Mouse (Mus musculus): ENCODE measurements around the gene Adamts4. TPM values are rescaled to one million over a fixed set of nuclear protein-coding genes. Genes with fewer than 3 reads are reported as not detected.

The Adamts4 gene
- 0.12 TPM for polyA plus RNA-seq (2017; shearing (Covaris generic))

GRCm38 (mm10) chr1:171249913-171250600, at the start of gene Adamts4:
Gene Adamts4, plus strand, starts transcription at chr1:171250421.

GRCm38 (mm10) chr1:171213801-171214496, 36.3 kb upstream of the Adamts4 start, which contains the start of gene Nr1i3:
Gene Nr1i3, plus strand, starts transcription at chr1:171213970.

GRCm38 (mm10) chr1:171222238-171223155, 27.7 kb upstream of the Adamts4 start, which contains the start of gene Tomm40l:
Gene Tomm40l, minus strand, starts transcription at chr1:171222514.

GRCm38 (mm10) chr1:171224857-171225256, 25.4 kb upstream of the Adamts4 start, which contains the start of gene Apoa2:
Gene Apoa2, plus strand, starts transcription at chr1:171225054.

GRCm38 (mm10) chr1:171234126-171234525, 16.1 kb upstream of the Adamts4 start, which contains the start of gene Fcer1g:
Gene Fcer1g, minus strand, starts transcription at chr1:171234365.

GRCm38 (mm10) chr1:171250680-171251593, 716 bp downstream of the Adamts4 start, which contains the start of gene Ndufs2:
Gene Ndufs2, minus strand, starts transcription at chr1:171251388.

GRCm38 (mm10) chr1:171269848-171270572, 19.8 kb downstream of the Adamts4 start, which contains the start of gene B4galt3:
Gene B4galt3, plus strand, starts transcription at chr1:171270328.

GRCm38 (mm10) chr1:171280916-171281527, 30.8 kb downstream of the Adamts4 start, which contains the start of gene Ppox:
Gene Ppox, minus strand, starts transcription at chr1:171281186.

GRCm38 (mm10) chr1:171287136-171288081, 37.2 kb downstream of the Adamts4 start, which contains the start of gene Usp21:
Gene Usp21, minus strand, starts transcription at chr1:171287991.

GRCm38 (mm10) chr1:171294298-171295062, 44.3 kb downstream of the Adamts4 start, which contains the start of gene Ufc1:
Gene Ufc1, minus strand, starts transcription at chr1:171295024.

Other genes starting within 250 kb of the Adamts4 start
- not detected for gene Fcgr4, start 231.5 kb upstream of the Adamts4 start, polyA plus RNA-seq (2017; shearing (Covaris generic))
- gene Fcgr3, start 185.5 kb upstream of the Adamts4 start, polyA plus RNA-seq (2017; shearing (Covaris generic)) = 1.3 TPM
- not detected for gene Cfap126, start 136.5 kb upstream of the Adamts4 start, polyA plus RNA-seq (2017; shearing (Covaris generic))
- 119 TPM for gene Sdhc, start 99.8 kb upstream of the Adamts4 start, polyA plus RNA-seq (2017; shearing (Covaris generic))
- gene Mpz, start 99.7 kb upstream of the Adamts4 start, polyA plus RNA-seq (2017; shearing (Covaris generic)) = not detected
- gene Pcp4l1, start 54.2 kb upstream of the Adamts4 start, polyA plus RNA-seq (2017; shearing (Covaris generic)) = not detected
- 0.37 TPM for gene Nr1i3, start 36.5 kb upstream of the Adamts4 start, polyA plus RNA-seq (2017; shearing (Covaris generic))
- 17.5 TPM for gene Tomm40l, start 27.9 kb upstream of the Adamts4 start, polyA plus RNA-seq (2017; shearing (Covaris generic))
- gene Apoa2, start 25.4 kb upstream of the Adamts4 start, polyA plus RNA-seq (2017; shearing (Covaris generic)) = not detected
- gene Fcer1g, start 16.1 kb upstream of the Adamts4 start, polyA plus RNA-seq (2017; shearing (Covaris generic)) = not detected
- 124 TPM for gene Ndufs2, start 967 bp downstream of the Adamts4 start, polyA plus RNA-seq (2017; shearing (Covaris generic))
- gene B4galt3, start 19.9 kb downstream of the Adamts4 start, polyA plus RNA-seq (2017; shearing (Covaris generic)) = 51.8 TPM
- 62.3 TPM for gene Ppox, start 30.8 kb downstream of the Adamts4 start, polyA plus RNA-seq (2017; shearing (Covaris generic))
- gene Usp21, start 37.6 kb downstream of the Adamts4 start, polyA plus RNA-seq (2017; shearing (Covaris generic)) = 57.4 TPM
- 50.7 TPM for gene Ufc1, start 44.6 kb downstream of the Adamts4 start, polyA plus RNA-seq (2017; shearing (Covaris generic))
- 32.6 TPM for gene Dedd, start 78.7 kb downstream of the Adamts4 start, polyA plus RNA-seq (2017; shearing (Covaris generic))
- gene Nit1, start 95.2 kb downstream of the Adamts4 start, polyA plus RNA-seq (2017; shearing (Covaris generic)) = 39.4 TPM
- 112 TPM for gene Pfdn2, start 95.2 kb downstream of the Adamts4 start, polyA plus RNA-seq (2017; shearing (Covaris generic))
- not detected for gene Klhdc9, start 110.4 kb downstream of the Adamts4 start, polyA plus RNA-seq (2017; shearing (Covaris generic))
- 0.10 TPM for gene Nectin4, start 119.7 kb downstream of the Adamts4 start, polyA plus RNA-seq (2017; shearing (Covaris generic))
- gene Arhgap30, start 138.5 kb downstream of the Adamts4 start, polyA plus RNA-seq (2017; shearing (Covaris generic)) = 159 TPM
- 73.6 TPM for gene Usf1, start 160.9 kb downstream of the Adamts4 start, polyA plus RNA-seq (2017; shearing (Covaris generic))
- 3.6 TPM for gene Tstd1, start 168.5 kb downstream of the Adamts4 start, polyA plus RNA-seq (2017; shearing (Covaris generic))
- 0.19 TPM for gene F11r, start 187.1 kb downstream of the Adamts4 start, polyA plus RNA-seq (2017; shearing (Covaris generic))